Mouse (Mus musculus): ENCODE data around the gene Mus81.
"Not testable (repeated sequence)": the region's sequence is repeated elsewhere in the genome, so short reads cannot be mapped to it uniquely, and the experiment has no call there.

Mus81 gene

GRCm38 (mm10) chr19:5492641-5493040 lies 4.4 kb upstream of the Mus81 start:
- in situ Hi-C loops (cut with MboI, MseI): no loop called here

DNA sequence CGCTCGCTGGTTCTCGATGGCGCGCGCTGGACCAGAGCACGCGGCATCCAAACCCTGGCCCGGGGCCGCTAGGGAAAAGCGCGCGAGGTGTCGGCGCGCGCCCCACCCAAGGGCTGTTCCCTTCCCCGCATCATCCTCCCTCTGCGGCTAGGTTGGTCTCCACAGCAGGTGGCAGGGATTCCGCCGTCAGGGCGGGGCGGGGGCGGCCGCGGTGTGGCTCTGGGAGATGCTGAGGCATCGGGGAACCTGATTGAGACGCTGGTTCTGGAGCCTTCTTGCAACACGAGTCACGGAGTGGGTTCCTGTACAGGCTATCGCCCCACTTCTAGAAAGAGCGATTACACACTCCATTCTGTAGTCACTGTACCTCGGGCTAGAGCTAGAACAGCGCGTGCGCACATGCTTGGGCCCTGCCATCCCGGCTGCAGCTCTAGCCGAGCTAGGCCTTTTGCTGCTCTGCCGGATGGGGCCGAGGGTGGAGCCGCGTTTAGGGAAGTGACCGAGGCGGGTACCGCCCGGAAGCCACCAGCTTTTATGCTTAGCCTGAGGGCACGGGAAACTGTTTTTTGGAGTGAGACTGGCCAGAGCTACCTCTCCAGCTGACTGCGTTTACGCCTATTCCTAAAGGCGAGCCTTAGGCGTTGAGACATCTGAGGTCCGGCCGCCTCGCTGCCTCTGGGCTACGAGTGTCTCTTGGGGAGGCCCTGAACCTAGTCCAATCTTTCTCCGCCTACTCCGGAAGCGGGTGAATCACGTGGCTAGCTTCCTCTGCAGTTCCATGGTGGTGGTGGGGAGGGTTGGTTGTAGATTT lies 2.9 kb upstream of the Mus81 start:
- in situ Hi-C loops (cut with MboI, MseI): no loop called here

GRCm38 (mm10) chr19:5490313-5490897 lies 2.2 kb upstream of the Mus81 start, which contains the start of gene Cfl1:
TSS of gene Cfl1 (plus strand) at chr19:5490455.
- in situ Hi-C loops (cut with MboI, MseI): no loop called here

DNA sequence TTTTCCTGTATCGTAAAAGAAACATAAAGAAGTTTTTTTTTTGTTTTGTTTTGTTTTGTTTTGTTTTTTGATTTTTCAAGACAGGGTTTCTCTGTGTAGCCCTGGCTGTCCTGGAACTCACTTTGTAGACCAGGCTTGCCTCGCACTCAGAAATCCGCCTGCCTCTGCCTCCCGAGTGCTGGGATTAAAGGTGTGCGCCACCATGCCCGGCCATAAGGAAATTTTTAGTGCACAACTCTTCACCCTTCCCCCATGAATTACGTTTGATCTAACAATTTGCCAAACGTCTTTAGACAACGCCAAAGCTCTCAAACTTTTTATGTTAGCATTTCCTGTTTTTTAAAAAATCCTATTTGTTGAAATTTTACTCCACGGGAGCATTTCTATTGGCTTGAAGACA lies 1.5 kb upstream of the Mus81 start:
- in situ Hi-C loops (cut with MboI, MseI): not testable (repeated sequence)

GRCm38 (mm10) chr19:5488878-5489571 lies 823 bp upstream of the Mus81 start:
- in situ Hi-C loops (cut with MboI, MseI): no loop called here

GRCm38 (mm10) chr19:5486771-5487170 lies 1.4 kb downstream of the Mus81 start:
- in situ Hi-C loops (cut with MboI, MseI): no loop called here

- in situ Hi-C loops (cut with MboI, MseI): no loop called here
Measured at GRCm38 (mm10) chr19:5486286-5486685, 1.9 kb downstream of the Mus81 start.

- in situ Hi-C loops (cut with MboI, MseI): no loop called here
Measured at GRCm38 (mm10) chr19:5485821-5486220, 2.4 kb downstream of the Mus81 start.

DNA sequence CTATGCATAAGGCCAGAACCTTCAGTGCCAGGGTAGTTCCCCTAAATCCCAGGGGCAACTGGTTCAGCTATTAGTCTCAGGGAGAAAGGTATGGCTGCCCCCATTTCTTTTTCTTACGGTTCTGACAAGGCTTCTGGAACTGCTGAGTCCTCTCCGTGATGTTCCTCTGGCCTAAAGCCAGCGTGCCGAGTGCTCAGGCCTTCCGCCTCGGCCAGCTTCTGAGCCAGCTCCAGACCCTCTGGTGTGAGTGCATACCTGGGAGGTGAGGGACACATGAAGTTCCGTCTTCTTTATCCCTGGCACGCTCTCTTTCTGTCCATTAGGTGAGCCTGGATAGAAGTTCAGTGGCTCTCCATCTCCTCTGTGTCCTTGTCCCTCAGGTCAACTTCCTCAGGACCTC lies 2.8 kb downstream of the Mus81 start:
- in situ Hi-C loops (cut with MboI, MseI): no loop called here

GRCm38 (mm10) chr19:5484496-5484895 lies 3.7 kb downstream of the Mus81 start:
- in situ Hi-C loops (cut with MboI, MseI): no loop called here

GRCm38 (mm10) chr19:5483386-5484359 lies 4.5 kb downstream of the Mus81 start:
- in situ Hi-C loops (cut with MboI, MseI): no loop called here

DNA sequence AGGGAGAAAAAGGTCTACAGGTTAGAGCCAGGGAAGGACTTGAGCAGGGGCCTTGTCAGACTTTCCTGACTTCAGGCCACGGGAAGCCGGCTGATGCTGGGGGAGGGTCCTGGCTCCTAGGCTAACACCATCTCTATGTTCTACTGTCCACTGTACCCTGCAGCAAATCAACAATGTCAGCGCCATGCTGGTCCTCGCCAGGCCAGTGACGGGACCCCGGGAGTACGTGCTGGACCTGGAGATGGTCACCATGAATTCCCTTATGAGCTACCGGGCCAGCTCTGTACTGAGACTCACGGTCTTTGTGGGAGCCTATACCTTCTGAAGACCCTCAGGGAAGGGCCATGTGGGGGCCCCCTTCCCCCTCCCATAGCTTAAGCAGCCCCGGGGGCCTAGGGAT lies 6.8 kb downstream of the Mus81 start:
- in situ Hi-C loops (cut with MboI, MseI): no loop called here

DNA sequence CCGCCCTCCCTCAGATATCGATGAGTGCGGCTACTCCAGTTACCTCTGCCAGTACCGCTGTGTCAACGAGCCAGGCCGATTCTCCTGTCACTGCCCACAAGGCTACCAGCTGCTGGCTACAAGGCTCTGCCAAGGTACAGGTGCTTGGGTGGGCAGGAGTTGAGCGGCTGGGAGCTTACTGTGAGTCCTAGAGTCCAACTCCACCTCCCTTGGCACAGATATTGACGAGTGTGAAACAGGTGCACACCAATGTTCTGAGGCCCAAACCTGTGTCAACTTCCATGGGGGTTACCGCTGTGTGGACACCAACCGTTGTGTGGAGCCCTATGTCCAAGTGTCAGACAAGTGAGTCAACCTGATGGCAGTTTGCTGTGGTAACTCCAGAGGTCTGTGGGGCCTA lies 8.2 kb downstream of the Mus81 start:
- in situ Hi-C loops (cut with MboI, MseI): no loop called here

DNA sequence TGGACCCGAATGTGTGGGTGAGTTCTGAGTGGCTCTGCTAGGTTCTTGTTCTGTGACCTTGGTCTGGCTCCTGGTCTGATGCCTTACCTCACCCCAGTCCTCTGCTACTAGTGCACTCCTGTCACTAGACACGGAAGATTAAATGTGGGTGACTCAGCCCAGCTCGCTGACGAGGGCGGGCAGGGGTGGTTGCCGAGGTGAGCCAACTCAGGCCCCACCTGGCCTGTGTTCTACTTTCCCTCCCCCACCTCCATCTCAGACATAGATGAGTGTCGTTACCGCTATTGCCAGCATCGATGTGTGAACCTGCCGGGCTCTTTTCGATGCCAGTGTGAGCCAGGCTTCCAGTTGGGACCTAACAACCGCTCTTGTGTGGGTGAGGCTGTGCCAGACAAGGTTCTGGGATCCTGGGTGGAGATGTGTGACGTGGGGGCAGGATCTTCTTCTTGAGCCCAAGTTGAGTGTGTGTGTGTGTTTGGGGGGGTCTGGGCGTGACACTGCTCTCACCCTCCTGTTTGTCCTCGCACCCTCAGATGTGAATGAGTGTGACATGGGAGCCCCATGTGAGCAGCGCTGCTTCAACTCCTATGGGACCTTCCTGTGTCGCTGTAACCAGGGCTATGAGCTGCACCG lies 10.4 kb downstream of the Mus81 start:
- in situ Hi-C loops (cut with MboI, MseI): no loop called here

- in situ Hi-C loops (cut with MboI, MseI): no loop called here
Measured at GRCm38 (mm10) chr19:5477004-5477667, 11.1 kb downstream of the Mus81 start.

DNA sequence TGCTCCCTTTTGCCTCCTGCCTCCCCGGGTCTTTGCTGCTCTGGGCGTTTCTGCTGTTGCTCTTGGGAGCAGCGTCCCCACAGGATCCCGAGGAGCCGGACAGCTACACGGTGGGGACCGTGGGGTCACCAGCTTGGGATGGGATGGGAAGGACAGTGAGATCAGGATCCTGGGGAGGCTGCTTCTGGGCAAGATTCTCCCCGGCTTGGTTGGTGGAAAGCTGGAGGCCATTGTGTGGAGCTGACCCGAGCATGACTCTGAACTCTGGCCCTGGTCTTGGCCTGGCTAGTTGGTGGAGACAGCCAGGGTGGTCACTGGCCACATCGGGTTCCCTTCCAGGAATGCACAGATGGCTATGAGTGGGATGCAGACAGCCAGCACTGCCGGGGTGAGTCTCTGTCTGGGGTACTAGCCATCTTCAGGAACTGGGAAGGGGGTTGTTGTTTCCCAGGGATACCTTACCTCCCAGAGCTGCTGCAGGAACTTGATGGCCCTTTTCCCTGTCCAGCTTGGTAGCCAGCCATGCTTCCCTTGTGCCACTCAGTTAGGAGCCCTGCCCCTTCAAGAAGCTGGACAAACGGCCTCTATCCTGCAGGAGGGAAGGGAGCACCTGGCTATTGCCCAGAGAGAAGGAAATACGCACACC lies 13.0 kb downstream of the Mus81 start:
- in situ Hi-C loops (cut with MboI, MseI): no loop called here

DNA sequence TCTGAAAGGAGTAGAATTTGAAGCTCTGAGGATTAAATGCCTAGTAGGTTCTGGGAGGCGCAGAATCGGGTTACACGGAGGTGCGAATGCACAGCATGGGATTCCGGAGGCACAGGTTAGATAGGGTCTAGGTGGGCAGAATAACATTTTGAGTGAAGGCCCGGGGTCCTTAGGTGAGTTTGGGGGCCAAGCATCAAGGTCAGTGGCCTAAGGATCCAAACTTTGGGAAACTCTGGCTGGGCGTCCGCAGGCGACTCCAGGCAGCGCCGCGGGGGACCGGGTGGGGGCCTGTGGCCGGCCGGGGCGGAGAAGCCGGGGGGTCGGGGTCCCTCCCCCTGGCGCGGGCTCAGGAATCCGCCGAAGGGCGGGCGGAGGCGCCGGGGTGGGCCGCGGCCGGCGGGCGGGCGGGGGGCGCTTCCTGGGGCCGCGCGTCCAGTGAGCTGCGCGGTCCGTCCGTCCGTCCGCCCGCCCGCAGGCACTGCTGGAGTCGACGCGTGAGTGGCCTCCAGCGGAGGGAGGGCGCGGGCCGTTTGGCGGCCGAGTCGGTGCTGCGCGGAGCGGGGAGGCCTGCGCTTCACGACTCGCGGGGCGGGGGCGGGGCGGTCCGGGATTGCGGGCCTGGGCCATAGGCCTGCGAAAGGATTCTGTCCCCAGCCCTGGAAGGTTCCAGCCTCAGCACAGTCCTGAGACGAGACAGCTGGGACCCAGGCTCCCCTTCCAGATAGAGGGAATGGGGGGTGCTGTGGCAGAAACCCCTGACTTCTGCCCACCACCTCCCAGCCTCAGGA lies 13.7 kb downstream of the Mus81 start:
- in situ Hi-C loops (cut with MboI, MseI): no loop called here

GRCm38 (mm10) chr19:5473720-5474119 lies 14.5 kb downstream of the Mus81 start, which contains the start of gene Efemp2:
TSS of gene Efemp2 (plus strand) at chr19:5473954.
- in situ Hi-C loops (cut with MboI, MseI): no loop called here

GRCm38 (mm10) chr19:5472857-5473256 lies 15.3 kb downstream of the Mus81 start:
- in situ Hi-C loops (cut with MboI, MseI): no loop called here
